Mouse (Mus musculus) c-Kit-negative CD71-positive TER-119-positive erythroid progenitor cells, embryonic 14.5 days (primary cell): ENCODE data around the gene Otp.

Experiments
- DNase-seq: peaks from one replicate; pipeline ENCODE4 v3.0.0-alpha.2; 2013; ENCODE audit warnings: low read depth, low spot score

The Otp gene

GRCm38 (mm10) chr13:94875396-94875880 is at the start of gene Otp:
Otp (plus strand) TSS chr13:94875602.
- DNase-seq = no peak

- no peak for DNase-seq
Observed at GRCm38 (mm10) chr13:94826389-94826788, 49.0 kb upstream of the Otp start.

- DNase-seq = no peak
Observed at GRCm38 (mm10) chr13:94826986-94827385, 48.4 kb upstream of the Otp start.

GRCm38 (mm10) chr13:94827847-94828246 is 47.6 kb upstream of the Otp start:
- DNase-seq = no peak

- no peak for DNase-seq
Observed at GRCm38 (mm10) chr13:94838047-94838720, 37.2 kb upstream of the Otp start.

- no peak for DNase-seq
Observed at GRCm38 (mm10) chr13:94838756-94839337, 36.6 kb upstream of the Otp start.

- DNase-seq = no peak
Observed at GRCm38 (mm10) chr13:94843236-94843635, 32.2 kb upstream of the Otp start.

GRCm38 (mm10) chr13:94847870-94848269 is 27.5 kb upstream of the Otp start:
- no peak for DNase-seq

GRCm38 (mm10) chr13:94849351-94849750 is 26.1 kb upstream of the Otp start:
- no peak for DNase-seq

- no peak for DNase-seq
Observed at GRCm38 (mm10) chr13:94858016-94858575, 17.3 kb upstream of the Otp start.

- DNase-seq = no peak
Observed at GRCm38 (mm10) chr13:94859256-94859655, 16.1 kb upstream of the Otp start.

GRCm38 (mm10) chr13:94862491-94863230 is 12.7 kb upstream of the Otp start:
- no peak for DNase-seq

GRCm38 (mm10) chr13:94866906-94867305 is 8.5 kb upstream of the Otp start:
- no peak for DNase-seq

GRCm38 (mm10) chr13:94867772-94868171 is 7.6 kb upstream of the Otp start:
- no peak for DNase-seq

GRCm38 (mm10) chr13:94868478-94868950 is 6.9 kb upstream of the Otp start:
- DNase-seq = no peak

- DNase-seq = no peak
Observed at GRCm38 (mm10) chr13:94869541-94869940, 5.9 kb upstream of the Otp start.

GRCm38 (mm10) chr13:94870071-94870460 is 5.3 kb upstream of the Otp start:
- DNase-seq = no peak

GRCm38 (mm10) chr13:94870461-94871186 is 4.8 kb upstream of the Otp start:
- DNase-seq = no peak

- no peak for DNase-seq
Observed at GRCm38 (mm10) chr13:94871806-94872320, 3.5 kb upstream of the Otp start.

GRCm38 (mm10) chr13:94872439-94872838 is 3.0 kb upstream of the Otp start:
- DNase-seq = no peak
